In genomic region chr14:53881304-53881703, GRCm38 (mm10) we compare ENCODE assay signal across 8 mouse cellular contexts.
DNase-seq lines count a peak whose midpoint lies in the region; TF ChIP-seq lines count a peak whose summit lies in the region.

No protein-coding gene starts in this region.

- WGBS in lung, adult 2 months: 8% methylated on average over 3 of the region's 3 CpGs

- TF ChIP-seq POLR2A in lung, adult 2 months (IDR thresholded peaks at IDR 0.05; ENCODE audit: borderline replicate concordance, extremely low read depth, low read depth, low read length): no peak

- no peak overlapping the region for H3K4me3 ChIP-seq in lung, adult 2 months (replicated peaks; ENCODE audit: extremely low read depth, low read depth, low read length)

- no peaks in the 10 kb centered on the region for H3K4me1 ChIP-seq in lung, adult 2 months (ENCODE audit: control insufficient read depth, insufficient read depth, low read length)

- peak; percentile 13 to 15 for DNase-seq in cerebellum, postnatal 10 days
- DNase-seq in cerebellum, postnatal 25 days: no peak
- DNase-seq in lung, postnatal 10 days: peak; percentile 3
- DNase-seq in lung, adult 2 months: no peak
- peak; percentile 5 for DNase-seq in hindlimb bud, embryonic 11.5 days (ENCODE audit: extremely low spot score, low read depth, low spot score)
- peak; percentile 37 for DNase-seq in thymus, postnatal 14 days
- DNase-seq in gastrocnemius, postnatal 25 days: no peak
- DNase-seq in frontal cortex, postnatal 25 days (ENCODE audit: low spot score in 2 of 2): no peak

- no peak for TF ChIP-seq CTCF in lung, adult 2 months (IDR thresholded peaks at IDR 0.05; ENCODE audit: insufficient read depth, low read length)

Comparison
In these comparisons a context has a peak if more than half of its experiments do, and no peak if none do; other contexts are left out.
1. DNase-seq: peak in cerebellum, postnatal 10 days (2 of 2), lung, postnatal 10 days (single experiment), hindlimb bud, embryonic 11.5 days (single experiment) and thymus, postnatal 14 days (single experiment); none in cerebellum, postnatal 25 days (0 of 2), lung, adult 2 months (single experiment), gastrocnemius, postnatal 25 days (single experiment) and frontal cortex, postnatal 25 days (0 of 2).